Mouse (Mus musculus): ENCODE results near the gene Olfr15. TPM values are rescaled to one million over a fixed set of nuclear protein-coding genes. Genes with fewer than 3 reads are reported as not detected.

The Olfr15 gene
- polyA plus RNA-seq, 1 experiment from 2014 or later, result not detected

DNA sequence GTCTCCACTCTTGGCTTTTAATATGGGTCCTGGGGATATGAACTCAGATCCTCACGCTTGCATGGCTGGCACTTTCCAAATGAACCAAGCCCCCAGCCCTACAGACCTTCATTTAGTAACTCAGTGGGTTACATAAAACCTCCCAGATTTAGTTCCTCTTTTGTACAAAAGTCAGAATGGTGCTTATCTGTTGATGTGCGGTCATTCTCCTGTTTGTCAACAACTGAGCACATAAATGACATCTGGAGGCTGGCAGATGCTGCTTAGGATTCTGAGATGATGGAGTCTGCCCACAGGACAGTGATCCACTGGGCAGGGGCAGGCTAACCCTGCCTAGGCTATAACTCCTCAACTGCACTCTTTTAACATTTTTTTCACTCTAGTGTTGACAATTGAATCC, 951 bp upstream of the Olfr15 start:
- H3K4me1 ChIP-seq (replicated peaks; ENCODE audit: insufficient read depth, low read length), result no peaks in the 10 kb centered on the region
- H3K36me3 ChIP-seq (ENCODE audit: insufficient read depth, low read length), result no peaks in the 10 kb centered on the region
- H3K9ac ChIP-seq (ENCODE audit: low read depth, low read length), result no peak overlapping the region
- TF ChIP-seq CTCF (IDR thresholded peaks at IDR 0.05; ENCODE audit: low read depth), result no peak
- H3K9me3 ChIP-seq (replicated peaks; ENCODE audit: low read length), result no peaks in the 10 kb centered on the region
- H3K27ac ChIP-seq, result no peak overlapping the region
- DNase-seq (ENCODE audit: low spot score), result no peak
- WGBS, result 79% methylated on average over 2 of the region's 2 CpGs
- H3K27me3 ChIP-seq (ENCODE audit: insufficient read depth, low read length), result no peaks in the 10 kb centered on the region
- H3K4me3 ChIP-seq (replicated peaks; ENCODE audit: low read depth, low read length), result no peak overlapping the region
- ATAC-seq (replicated peaks; ENCODE audit: low FRiP score, low read depth), result no peak
- no peak overlapping the region for H3K4me2 ChIP-seq (ENCODE audit: low read length)

DNA sequence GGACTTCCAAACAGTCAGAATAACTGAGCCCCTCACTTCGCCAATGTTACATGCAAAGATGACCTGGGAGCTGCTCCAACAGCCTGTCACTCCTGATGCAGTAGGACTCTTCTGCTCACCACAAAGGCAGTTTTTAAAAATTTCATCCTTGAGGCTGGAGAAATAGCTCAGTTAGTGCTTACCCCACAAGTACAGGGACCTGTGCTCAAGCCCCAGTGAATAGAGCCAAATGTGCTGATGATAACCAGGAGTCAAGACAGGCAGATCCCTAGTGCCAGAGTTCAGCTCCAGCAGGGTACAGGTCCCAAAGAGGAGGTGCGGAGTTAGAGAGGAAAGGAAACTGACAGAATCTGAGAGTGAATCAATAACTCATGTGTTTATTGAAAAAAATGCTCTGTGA, 4.8 kb downstream of the Olfr15 start:
- Histone ChIP-seq H3K4me2 (ENCODE audit: low read length) (no peak overlapping the region), H3K4me3 (replicated peaks; ENCODE audit: low read depth, low read length) (no peak overlapping the region), H3K9me3 (replicated peaks; ENCODE audit: low read length) (no peaks in the 10 kb centered on the region), H3K4me1 (replicated peaks; ENCODE audit: insufficient read depth, low read length) (no peaks in the 10 kb centered on the region), H3K27ac (no peak overlapping the region), H3K27me3 (ENCODE audit: insufficient read depth, low read length) (no peaks in the 10 kb centered on the region), H3K9ac (ENCODE audit: low read depth, low read length) (no peak overlapping the region), H3K36me3 (ENCODE audit: insufficient read depth, low read length) (no peaks in the 10 kb centered on the region)
- ATAC-seq (replicated peaks; ENCODE audit: low FRiP score, low read depth) (no peak), DNase-seq (ENCODE audit: low spot score) (no peak)
- 83% methylated on average over 2 of the region's 2 CpGs for WGBS
- TF ChIP-seq CTCF (IDR thresholded peaks at IDR 0.05; ENCODE audit: low read depth), result no peak

DNA sequence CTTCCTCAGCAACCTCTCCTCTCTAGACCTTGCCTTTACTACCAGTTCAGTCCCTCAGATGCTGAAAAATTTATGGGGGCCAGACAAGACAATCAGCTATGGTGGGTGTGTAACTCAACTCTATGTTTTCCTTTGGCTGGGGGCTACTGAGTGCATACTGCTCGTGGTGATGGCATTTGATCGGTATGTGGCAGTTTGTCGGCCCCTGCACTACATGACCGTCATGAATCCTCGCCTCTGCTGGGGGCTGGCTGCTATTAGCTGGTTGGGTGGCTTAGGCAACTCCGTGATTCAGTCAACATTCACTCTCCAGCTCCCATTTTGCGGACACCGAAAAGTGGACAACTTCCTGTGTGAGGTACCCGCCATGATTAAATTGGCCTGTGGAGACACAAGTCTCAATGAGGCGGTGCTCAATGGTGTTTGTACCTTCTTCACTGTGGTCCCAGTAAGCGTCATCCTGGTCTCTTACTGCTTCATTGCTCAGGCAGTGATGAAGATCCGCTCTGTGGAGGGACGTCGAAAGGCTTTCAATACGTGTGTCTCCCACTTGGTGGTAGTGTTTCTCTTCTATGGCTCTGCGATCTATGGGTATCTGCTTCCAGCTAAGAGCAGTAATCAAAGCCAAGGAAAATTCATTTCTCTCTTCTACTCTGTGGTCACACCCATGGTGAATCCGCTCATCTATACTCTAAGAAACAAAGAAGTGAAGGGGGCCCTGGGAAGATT, 8.6 kb downstream of the Olfr15 start:
- H3K27ac ChIP-seq, result no peak overlapping the region
- no peak overlapping the region for H3K4me3 ChIP-seq (replicated peaks; ENCODE audit: low read depth, low read length)
- no peak overlapping the region for H3K4me2 ChIP-seq (ENCODE audit: low read length)
- DNase-seq (ENCODE audit: low spot score), result peak; percentile 79
- 31% methylated on average over 17 of the region's 17 CpGs for WGBS
- no peaks in the 10 kb centered on the region for H3K4me1 ChIP-seq (replicated peaks; ENCODE audit: insufficient read depth, low read length)
- no peaks in the 10 kb centered on the region for H3K27me3 ChIP-seq (ENCODE audit: insufficient read depth, low read length)
- ATAC-seq (replicated peaks; ENCODE audit: low FRiP score, low read depth), result peak; percentile 82
- peak; percentile 73 for TF ChIP-seq CTCF (IDR thresholded peaks at IDR 0.05; ENCODE audit: low read depth)
- no peaks in the 10 kb centered on the region for H3K36me3 ChIP-seq (ENCODE audit: insufficient read depth, low read length)
- H3K9me3 ChIP-seq (replicated peaks; ENCODE audit: low read length), result no peaks in the 10 kb centered on the region
- no peak overlapping the region for H3K9ac ChIP-seq (ENCODE audit: low read depth, low read length)

DNA sequence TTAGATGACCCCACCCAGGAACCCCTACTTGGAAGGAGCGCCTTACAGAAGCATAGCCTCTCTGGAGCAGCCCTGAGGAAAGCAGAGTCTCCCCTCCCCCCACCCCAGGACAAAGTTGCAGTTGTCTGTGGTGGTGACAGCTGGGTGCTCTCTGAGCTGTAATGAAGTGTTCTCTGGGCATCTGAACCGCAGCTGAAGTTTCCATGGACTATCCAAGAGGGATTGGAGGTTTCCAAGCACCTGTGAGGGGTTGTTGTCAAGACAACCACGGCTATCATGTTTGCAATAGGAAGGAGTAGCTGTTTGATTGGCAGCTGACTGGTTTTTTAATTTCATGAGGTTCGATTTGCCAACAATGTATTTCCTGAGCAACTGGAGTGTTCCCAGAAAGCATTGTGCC, 12.3 kb downstream of the Olfr15 start:
- TF ChIP-seq CTCF (IDR thresholded peaks at IDR 0.05; ENCODE audit: low read depth), result no peak
- H3K36me3 ChIP-seq (ENCODE audit: insufficient read depth, low read length), result no peaks in the 10 kb centered on the region
- no peaks in the 10 kb centered on the region for H3K4me1 ChIP-seq (replicated peaks; ENCODE audit: insufficient read depth, low read length)
- DNase-seq (ENCODE audit: low spot score) (no peak), ATAC-seq (replicated peaks; ENCODE audit: low FRiP score, low read depth) (no peak)
- no peak overlapping the region for H3K4me3 ChIP-seq (replicated peaks; ENCODE audit: low read depth, low read length)
- H3K9me3 ChIP-seq (replicated peaks; ENCODE audit: low read length), result no peaks in the 10 kb centered on the region
- no peak overlapping the region for H3K9ac ChIP-seq (ENCODE audit: low read depth, low read length)
- H3K27me3 ChIP-seq (ENCODE audit: insufficient read depth, low read length), result no peaks in the 10 kb centered on the region
- WGBS, result 28% methylated on average over 4 of the region's 4 CpGs
- H3K27ac ChIP-seq, result no peak overlapping the region
- H3K4me2 ChIP-seq (ENCODE audit: low read length), result no peak overlapping the region

DNA sequence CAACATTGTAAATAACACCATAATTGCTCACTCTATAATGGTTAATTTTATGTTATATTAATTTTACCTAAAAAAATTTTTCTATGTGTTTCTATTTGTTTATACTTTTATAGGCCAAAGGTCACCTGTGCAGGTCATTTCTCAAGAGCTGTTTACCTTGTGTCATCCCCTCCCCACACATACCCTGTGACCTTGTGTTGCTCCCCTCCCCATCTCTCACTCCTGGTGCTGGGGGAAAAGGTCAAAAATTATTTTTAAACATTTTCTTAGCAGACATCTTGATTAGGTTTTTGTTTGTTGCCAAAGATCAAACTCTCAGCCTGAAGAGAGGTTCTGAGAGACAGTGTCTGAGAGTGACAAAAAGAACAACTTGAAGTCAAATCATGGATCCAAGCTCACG, 13.1 kb downstream of the Olfr15 start:
- no peak overlapping the region for H3K27ac ChIP-seq

DNA sequence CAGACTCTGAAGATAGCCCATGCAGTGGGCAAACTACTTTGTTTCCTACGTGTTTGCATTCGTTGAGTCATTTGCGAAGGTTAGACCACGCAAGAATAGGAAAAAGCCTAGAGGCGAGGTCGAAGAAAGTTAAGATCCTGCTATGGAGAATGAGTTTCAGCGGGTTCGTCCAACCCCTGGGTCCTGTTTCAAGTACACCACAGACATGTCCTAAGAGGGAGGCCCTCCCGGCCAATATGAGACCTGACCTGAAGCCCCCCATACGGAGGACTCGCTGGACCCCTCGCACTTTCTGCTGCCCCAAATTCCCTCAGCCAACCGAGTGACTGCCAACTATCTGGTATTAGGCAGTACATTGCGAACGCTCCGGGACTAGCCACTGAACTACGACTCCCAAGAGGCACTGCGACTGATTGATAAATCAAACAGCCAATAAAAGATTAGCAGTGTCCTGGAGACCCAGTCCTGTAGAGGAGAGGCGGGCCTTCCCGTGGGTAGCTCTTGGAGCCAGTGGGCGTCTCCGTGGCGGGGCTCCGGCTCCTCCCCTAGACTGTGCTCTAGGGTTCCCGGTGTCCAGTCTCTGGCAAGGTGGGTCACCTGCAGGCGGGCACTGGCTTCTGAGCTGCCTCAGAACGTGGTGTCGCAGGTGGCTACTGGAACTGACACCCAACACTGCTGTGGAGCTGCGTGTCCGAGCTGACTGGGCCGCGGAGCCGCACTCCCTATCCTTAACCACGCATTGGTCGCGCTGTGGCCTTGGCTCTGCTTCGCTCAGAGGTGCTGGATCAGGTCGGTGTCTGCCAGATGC, 16.2 kb downstream of the Olfr15 start, which contains the start of gene Zfp174:
Gene Zfp174, plus strand, starts transcription at position 558 of the 808 bp plus-strand sequence.
- no peaks in the 10 kb centered on the region for H3K36me3 ChIP-seq (ENCODE audit: insufficient read depth, low read length)
- TF ChIP-seq CTCF (IDR thresholded peaks at IDR 0.05; ENCODE audit: low read depth), result 0 out of 2 replicates have a peak, but pooled peaks have one; percentile 19
- ATAC-seq (replicated peaks; ENCODE audit: low FRiP score, low read depth) (peak; percentile 100), DNase-seq (ENCODE audit: low spot score) (peak; percentile 98)
- H3K4me1 ChIP-seq (replicated peaks; ENCODE audit: insufficient read depth, low read length), result no peaks in the 10 kb centered on the region
- peak within 1 kb of the TSS; percentile 63 for H3K27ac ChIP-seq
- H3K4me2 ChIP-seq (ENCODE audit: low read length), result peak within 1 kb of the TSS; percentile 74
- H3K4me3 ChIP-seq (replicated peaks; ENCODE audit: low read depth, low read length), result peak within 1 kb of the TSS; percentile 68
- 2% methylated on average over 38 of the region's 38 CpGs for WGBS
- H3K9me3 ChIP-seq (replicated peaks; ENCODE audit: low read length), result no peaks in the 10 kb centered on the region
- no peaks in the 10 kb centered on the region for H3K27me3 ChIP-seq (ENCODE audit: insufficient read depth, low read length)
- peak within 1 kb of the TSS; percentile 70 for H3K9ac ChIP-seq (ENCODE audit: low read depth, low read length)

More for the DNA sequence above, 13.1 kb downstream of the Olfr15 start:
- DNase-seq (ENCODE audit: low spot score) (no peak), ATAC-seq (replicated peaks; ENCODE audit: low FRiP score, low read depth) (no peak)
- TF ChIP-seq CTCF (IDR thresholded peaks at IDR 0.05; ENCODE audit: low read depth), result no peak
- no peaks in the 10 kb centered on the region for H3K9me3 ChIP-seq (replicated peaks; ENCODE audit: low read length)
- H3K4me3 ChIP-seq (replicated peaks; ENCODE audit: low read depth, low read length), result no peak overlapping the region
- no peaks in the 10 kb centered on the region for H3K27me3 ChIP-seq (ENCODE audit: insufficient read depth, low read length)
- 57% methylated on average over 1 of the region's 1 CpGs for WGBS
- no peaks in the 10 kb centered on the region for H3K4me1 ChIP-seq (replicated peaks; ENCODE audit: insufficient read depth, low read length)
- no peak overlapping the region for H3K4me2 ChIP-seq (ENCODE audit: low read length)
- no peaks in the 10 kb centered on the region for H3K36me3 ChIP-seq (ENCODE audit: insufficient read depth, low read length)
- H3K9ac ChIP-seq (ENCODE audit: low read depth, low read length), result no peak overlapping the region
